Mouse (Mus musculus): ENCODE measurements around the gene Adgrl4. TPM values are rescaled to one million over a fixed set of nuclear protein-coding genes. Genes with fewer than 3 reads are reported as not detected.

The Adgrl4 gene
- 5.5 and 10.2 TPM in 2 replicates for polyA plus RNA-seq (2012; rRNA removed)

GRCm38 (mm10) chr3:151437693-151438092 is at the start of gene Adgrl4:
Gene Adgrl4, plus strand, starts transcription at chr3:151437887.
- peak; percentile 17 for DNase-seq (ENCODE audit: low read depth)
- TF ChIP-seq CTCF (IDR thresholded peaks at IDR 0.05; ENCODE audit: borderline replicate concordance, extremely low read depth, insufficient read depth, insufficient read length) (no peak), POLR2A (IDR thresholded peaks at IDR 0.05; ENCODE audit: borderline replicate concordance, extremely low read depth, insufficient read depth, insufficient read length, poor library complexity, severe bottlenecking) (no peak)

GRCm38 (mm10) chr3:151390912-151391311 is 46.8 kb upstream of the Adgrl4 start:
- no peak for TF ChIP-seq POLR2A (IDR thresholded peaks at IDR 0.05; ENCODE audit: borderline replicate concordance, extremely low read depth, insufficient read depth, insufficient read length, poor library complexity, severe bottlenecking)
- no peak for TF ChIP-seq CTCF (IDR thresholded peaks at IDR 0.05; ENCODE audit: borderline replicate concordance, extremely low read depth, insufficient read depth, insufficient read length)
- no peak for DNase-seq (ENCODE audit: low read depth)

- TF ChIP-seq POLR2A (IDR thresholded peaks at IDR 0.05; ENCODE audit: borderline replicate concordance, extremely low read depth, insufficient read depth, insufficient read length, poor library complexity, severe bottlenecking): no peak
- TF ChIP-seq CTCF (IDR thresholded peaks at IDR 0.05; ENCODE audit: borderline replicate concordance, extremely low read depth, insufficient read depth, insufficient read length): no peak
- no peak for DNase-seq (ENCODE audit: low read depth)
These were observed 44.8 kb upstream of the Adgrl4 start for GRCm38 (mm10) chr3:151392891-151393290.

- DNase-seq (ENCODE audit: low read depth): no peak
- no peak for TF ChIP-seq CTCF (IDR thresholded peaks at IDR 0.05; ENCODE audit: borderline replicate concordance, extremely low read depth, insufficient read depth, insufficient read length)
These were observed 44.4 kb upstream of the Adgrl4 start for GRCm38 (mm10) chr3:151393330-151393729.

DNA sequence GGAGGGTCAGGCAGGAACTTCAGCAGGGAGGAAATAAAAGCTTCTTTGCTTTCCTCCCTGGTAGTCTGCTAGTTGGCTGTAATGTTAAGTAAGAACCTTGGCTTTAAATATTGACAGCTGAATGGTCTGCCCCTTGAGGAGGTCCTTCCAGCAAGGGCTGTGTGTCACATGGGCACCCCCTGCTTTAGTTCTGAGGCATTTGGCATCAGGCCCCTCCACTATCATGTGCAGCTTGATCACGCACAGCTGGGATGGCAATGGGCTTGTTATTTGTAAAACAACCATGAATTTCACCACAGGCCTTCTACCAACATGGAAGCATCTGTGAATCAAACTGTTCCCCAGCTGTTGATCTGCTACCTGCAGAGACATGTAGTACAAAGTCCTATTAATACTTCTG is 38.4 kb upstream of the Adgrl4 start:
- TF ChIP-seq POLR2A (IDR thresholded peaks at IDR 0.05; ENCODE audit: borderline replicate concordance, extremely low read depth, insufficient read depth, insufficient read length, poor library complexity, severe bottlenecking) (no peak), CTCF (IDR thresholded peaks at IDR 0.05; ENCODE audit: borderline replicate concordance, extremely low read depth, insufficient read depth, insufficient read length) (no peak)
- DNase-seq (ENCODE audit: low read depth): peak; percentile 32

DNA sequence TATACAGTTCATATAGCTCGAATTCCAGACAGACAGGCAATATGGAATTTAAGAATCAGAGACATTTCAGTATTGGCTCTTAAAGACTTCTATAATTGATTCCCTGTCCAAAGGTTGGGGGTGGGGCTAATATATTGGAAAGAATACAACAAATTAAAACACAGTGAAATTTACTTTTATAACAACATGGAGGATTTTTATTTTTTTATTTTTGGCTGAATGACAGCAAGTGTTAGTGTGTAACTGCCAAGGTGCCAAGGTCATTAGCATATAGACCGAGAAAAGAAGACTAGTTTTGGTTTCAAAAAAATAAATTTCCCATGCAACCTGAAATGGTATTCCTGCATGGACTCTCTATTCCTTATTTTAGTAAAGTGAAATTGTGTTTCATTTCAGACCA is 26.7 kb upstream of the Adgrl4 start:
- TF ChIP-seq CTCF (IDR thresholded peaks at IDR 0.05; ENCODE audit: borderline replicate concordance, extremely low read depth, insufficient read depth, insufficient read length): no peak
- TF ChIP-seq POLR2A (IDR thresholded peaks at IDR 0.05; ENCODE audit: borderline replicate concordance, extremely low read depth, insufficient read depth, insufficient read length, poor library complexity, severe bottlenecking): no peak
- peak; percentile 53 for DNase-seq (ENCODE audit: low read depth)

DNA sequence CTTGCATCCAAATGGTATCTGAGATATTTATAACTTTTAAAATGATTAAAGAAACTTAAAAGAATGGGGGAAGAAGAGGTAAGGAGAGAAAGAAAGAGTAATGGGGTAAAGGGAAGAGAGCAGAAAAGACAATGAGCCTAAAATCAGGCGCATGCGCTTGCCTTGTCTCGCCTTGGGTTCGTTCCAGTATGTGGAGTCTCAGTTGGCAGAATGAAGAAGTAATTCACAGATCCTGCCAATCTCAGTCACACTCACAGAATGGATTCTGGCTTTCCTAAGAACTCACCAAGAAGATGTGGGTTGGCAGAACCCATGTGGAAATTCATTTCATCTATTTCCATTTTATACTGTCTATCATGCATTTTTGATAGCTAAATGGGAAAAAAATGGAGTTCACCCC is 26.2 kb upstream of the Adgrl4 start:
- TF ChIP-seq CTCF (IDR thresholded peaks at IDR 0.05; ENCODE audit: borderline replicate concordance, extremely low read depth, insufficient read depth, insufficient read length) (no peak), POLR2A (IDR thresholded peaks at IDR 0.05; ENCODE audit: borderline replicate concordance, extremely low read depth, insufficient read depth, insufficient read length, poor library complexity, severe bottlenecking) (no peak)
- peak; percentile 91 for DNase-seq (ENCODE audit: low read depth)

DNA sequence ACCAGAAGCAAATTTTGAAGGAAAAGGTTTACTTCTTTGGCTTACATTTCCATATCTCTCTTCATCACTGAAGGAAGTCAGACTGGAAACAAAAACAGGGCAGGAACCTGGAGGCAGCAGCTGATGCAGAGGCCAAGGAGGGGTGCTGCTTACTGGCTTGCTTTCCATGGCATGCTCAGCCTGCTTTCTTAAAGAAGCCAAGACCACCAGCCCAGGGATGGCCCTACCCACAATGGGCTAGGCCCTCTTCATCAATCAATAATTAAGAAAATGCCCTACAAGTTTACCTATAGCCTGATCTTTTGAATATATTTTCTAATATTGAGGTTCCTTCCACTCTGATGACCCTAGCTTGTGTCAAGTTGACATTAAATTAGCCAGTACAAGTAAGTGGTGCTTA is 20.8 kb upstream of the Adgrl4 start:
- TF ChIP-seq POLR2A (IDR thresholded peaks at IDR 0.05; ENCODE audit: borderline replicate concordance, extremely low read depth, insufficient read depth, insufficient read length, poor library complexity, severe bottlenecking) (no peak), CTCF (IDR thresholded peaks at IDR 0.05; ENCODE audit: borderline replicate concordance, extremely low read depth, insufficient read depth, insufficient read length) (no peak)
- DNase-seq (ENCODE audit: low read depth): no peak

DNA sequence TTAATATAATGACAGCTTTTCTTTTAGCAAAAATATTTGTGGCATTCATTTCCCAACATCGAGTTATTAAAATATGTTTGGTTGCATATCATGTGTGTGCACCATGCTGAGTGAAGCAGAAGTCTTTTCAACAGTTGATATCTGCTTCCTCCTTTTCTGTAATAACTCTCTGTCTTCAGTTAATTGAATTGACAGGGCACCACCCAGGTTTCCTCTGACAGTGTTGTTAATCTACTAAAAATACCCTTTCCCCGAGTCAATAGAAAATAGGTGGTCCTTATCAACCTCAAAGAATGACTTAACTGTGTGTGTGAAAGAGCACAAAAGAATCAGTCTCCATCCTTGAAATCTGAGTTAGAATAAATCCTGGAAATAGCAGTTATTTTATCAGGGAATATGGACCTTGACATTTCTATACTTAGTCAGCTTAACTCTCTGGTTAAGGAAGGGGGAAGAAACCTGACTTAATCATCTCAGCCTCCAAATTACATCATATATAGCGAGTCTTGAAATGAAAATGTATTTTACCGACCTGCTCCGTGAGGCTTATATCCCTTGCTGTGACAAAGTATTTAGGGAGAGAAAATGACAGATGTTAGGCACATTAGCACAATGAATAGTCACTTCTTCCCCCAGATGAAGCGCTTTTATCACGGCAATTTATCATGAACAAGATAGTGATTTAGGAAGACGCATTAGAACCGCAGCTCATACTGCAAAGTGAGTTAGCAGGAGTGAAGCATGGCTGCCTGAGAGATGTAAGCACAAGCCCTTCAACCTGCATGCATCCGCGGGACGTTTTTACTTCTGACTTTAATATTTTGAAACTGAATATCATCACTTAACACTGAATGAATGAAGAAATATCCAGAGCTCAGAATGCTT is 19.8 kb upstream of the Adgrl4 start:
- TF ChIP-seq CTCF (IDR thresholded peaks at IDR 0.05; ENCODE audit: borderline replicate concordance, extremely low read depth, insufficient read depth, insufficient read length): no peak
- TF ChIP-seq POLR2A (IDR thresholded peaks at IDR 0.05; ENCODE audit: borderline replicate concordance, extremely low read depth, insufficient read depth, insufficient read length, poor library complexity, severe bottlenecking): no peak
- DNase-seq (ENCODE audit: low read depth): peak; percentile 55

GRCm38 (mm10) chr3:151424326-151425207 is 13.1 kb upstream of the Adgrl4 start:
- no peak for TF ChIP-seq CTCF (IDR thresholded peaks at IDR 0.05; ENCODE audit: borderline replicate concordance, extremely low read depth, insufficient read depth, insufficient read length)
- TF ChIP-seq POLR2A (IDR thresholded peaks at IDR 0.05; ENCODE audit: borderline replicate concordance, extremely low read depth, insufficient read depth, insufficient read length, poor library complexity, severe bottlenecking): no peak
- no peak for DNase-seq (ENCODE audit: low read depth)

DNA sequence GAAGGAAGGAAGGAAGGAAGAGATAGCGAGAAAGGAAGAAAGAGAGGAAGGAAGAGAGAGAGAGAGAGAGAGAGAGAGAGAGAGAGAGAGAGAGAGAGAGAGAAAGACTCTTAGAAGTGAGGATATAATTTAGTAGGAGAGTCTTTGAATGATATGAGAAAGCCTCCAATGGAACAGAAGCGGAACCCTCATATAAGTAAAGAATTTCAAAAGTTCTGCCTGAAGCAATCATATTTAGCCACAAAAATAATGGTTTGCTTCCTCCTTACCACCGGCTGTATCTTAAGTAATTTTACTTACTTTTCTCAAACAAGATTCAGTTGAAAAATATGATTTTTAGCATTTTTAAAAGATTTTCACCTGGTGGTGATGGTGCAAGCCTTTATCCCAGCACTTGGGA is 7.6 kb upstream of the Adgrl4 start:
- TF ChIP-seq POLR2A (IDR thresholded peaks at IDR 0.05; ENCODE audit: borderline replicate concordance, extremely low read depth, insufficient read depth, insufficient read length, poor library complexity, severe bottlenecking) (no peak), CTCF (IDR thresholded peaks at IDR 0.05; ENCODE audit: borderline replicate concordance, extremely low read depth, insufficient read depth, insufficient read length) (no peak)
- DNase-seq (ENCODE audit: low read depth): no peak

Data from brain, embryonic 14.5 days (tissue).